Mouse (Mus musculus): ENCODE data around the gene Tbxa2r.

DNA sequence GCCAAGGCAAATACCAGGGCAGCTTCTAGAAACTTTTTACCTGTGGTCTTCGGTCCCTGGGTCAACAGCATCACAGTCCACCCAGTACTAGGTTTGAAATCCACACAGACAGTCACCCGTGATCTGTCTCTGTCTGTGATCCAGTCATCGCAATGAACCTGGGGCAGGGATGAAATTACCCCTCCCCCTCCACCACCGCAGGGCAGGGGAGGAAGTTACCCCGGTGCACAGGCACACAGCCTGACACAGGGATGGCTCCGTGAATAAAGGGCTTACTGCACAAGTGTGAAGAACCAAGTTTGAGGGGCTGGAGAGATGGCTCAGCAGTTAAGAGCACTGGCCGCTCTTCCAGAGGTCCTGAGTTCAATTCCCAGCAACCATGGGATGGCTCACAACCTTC, 24.8 kb upstream of the Tbxa2r start:
- TF ChIP-seq CTCF (IDR thresholded peaks at IDR 0.05; ENCODE audit: insufficient read depth, low read length) (no peak), POLR2A (IDR thresholded peaks at IDR 0.05; ENCODE audit: borderline replicate concordance, extremely low read depth, low read depth, low read length) (no peak)

Data from lung, adult 2 months (tissue).